Mouse (Mus musculus) lung, postnatal 0 days (tissue): ENCODE measurements at regions not wholly inside any gene's neighbourhood (a gene's known extent, or its start where the extent isn't known, plus 50 kb on each side); places are given as distances from the start of the nearest gene placed in this dataset.

Experiments used
- CTCF ChIP-seq: IDR thresholded peaks from 2 replicates; pipeline ENCODE4 v1.5.1; 2016; ENCODE audit warnings: antibody characterized with exemption, mild to moderate bottlenecking
- EP300 ChIP-seq: IDR thresholded peaks from 2 replicates; pipeline ENCODE4 v1.6.1; 2016; ENCODE audit warnings: antibody characterized with exemption, mild to moderate bottlenecking, control low read depth

GRCm38 (mm10) chr19:20283105-20283504 lies 107.6 kb downstream of the Anxa1 start:
- TF ChIP-seq CTCF (no peak), EP300 (no peak)
